Mouse (Mus musculus): ENCODE measurements around the gene Ppp4r2. TPM values are rescaled to one million over a fixed set of nuclear protein-coding genes. Genes with fewer than 3 reads are reported as not detected.

The Ppp4r2 gene
- polyA plus RNA-seq, 1 experiment from 2014 or later = 16.1 TPM

GRCm38 (mm10) chr6:100868863-100869262 lies 35.4 kb downstream of the Ppp4r2 start:
- WGBS = 34% methylated on average over 5 of the region's 5 CpGs
- H3K27ac ChIP-seq (ENCODE audit: poor library complexity, severe bottlenecking) = no peak overlapping the region
- H3K4me3 ChIP-seq = no peak overlapping the region
- ATAC-seq (ENCODE audit: insufficient number of reproducible peaks, low FRiP score) = no peak
- H3K4me1 ChIP-seq (replicated peaks) = no peaks in the 10 kb centered on the region
- no peaks in the 10 kb centered on the region for H3K27me3 ChIP-seq (replicated peaks)
- no peak overlapping the region for H3K4me2 ChIP-seq
- H3K9ac ChIP-seq = no peak overlapping the region
- peaks cover 19% of the 10 kb centered on the region for H3K36me3 ChIP-seq
- H3K9me3 ChIP-seq (replicated peaks) = no peaks in the 10 kb centered on the region

GRCm38 (mm10) chr6:100869909-100870308 lies 36.5 kb downstream of the Ppp4r2 start:
- ATAC-seq (ENCODE audit: insufficient number of reproducible peaks, low FRiP score) = no peak
- H3K27ac ChIP-seq (ENCODE audit: poor library complexity, severe bottlenecking) = no peak overlapping the region
- H3K4me2 ChIP-seq = no peak overlapping the region
- H3K4me3 ChIP-seq = no peak overlapping the region
- H3K9ac ChIP-seq = no peak overlapping the region
- H3K9me3 ChIP-seq (replicated peaks) = no peaks in the 10 kb centered on the region
- WGBS = 80% methylated on average over 9 of the region's 9 CpGs
- no peaks in the 10 kb centered on the region for H3K4me1 ChIP-seq (replicated peaks)
- H3K27me3 ChIP-seq (replicated peaks) = no peaks in the 10 kb centered on the region
- H3K36me3 ChIP-seq = peaks cover 14% of the 10 kb centered on the region

DNA sequence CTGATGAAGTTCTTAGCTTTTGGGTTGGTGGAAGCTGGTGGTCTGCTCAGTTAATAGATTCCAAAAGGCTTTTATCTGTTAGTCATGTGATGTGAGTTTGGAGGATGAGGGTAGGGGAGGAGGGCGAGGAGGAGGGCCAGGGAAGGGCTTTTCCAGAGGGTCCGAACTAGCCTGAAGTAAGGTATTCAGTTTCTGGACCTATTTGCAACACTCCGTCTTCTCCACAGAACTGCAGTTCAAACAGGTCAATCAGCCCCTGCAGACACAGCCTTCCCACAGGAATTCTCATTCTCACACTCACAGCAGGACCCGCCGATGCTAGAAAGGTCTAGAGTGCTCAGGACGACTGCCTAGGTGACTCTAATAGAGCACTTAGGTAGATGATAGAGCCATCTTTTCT lies 39.8 kb downstream of the Ppp4r2 start:
- no peak overlapping the region for H3K9ac ChIP-seq
- no peaks in the 10 kb centered on the region; the same call in 1 of the 2 replicates for H3K36me3 ChIP-seq
- 64% methylated on average over 6 of the region's 6 CpGs for WGBS
- no peak overlapping the region for H3K27ac ChIP-seq (ENCODE audit: poor library complexity, severe bottlenecking)
- H3K4me3 ChIP-seq = no peak overlapping the region
- no peaks in the 10 kb centered on the region for H3K4me1 ChIP-seq (replicated peaks)
- ATAC-seq (ENCODE audit: insufficient number of reproducible peaks, low FRiP score) = no peak
- H3K27me3 ChIP-seq (replicated peaks) = 0 out of 2 replicates have a peak, but pooled peaks cover 3% of the 10 kb centered on the region
- no peak overlapping the region for H3K4me2 ChIP-seq
- H3K9me3 ChIP-seq (replicated peaks) = peaks cover 6% of the 10 kb centered on the region

GRCm38 (mm10) chr6:100875862-100876623 lies 42.6 kb downstream of the Ppp4r2 start:
- Histone ChIP-seq H3K36me3 (no peaks in the 10 kb centered on the region), H3K9ac (no peak overlapping the region), H3K27me3 (replicated peaks) (peaks cover 17% of the 10 kb centered on the region), H3K27ac (ENCODE audit: poor library complexity, severe bottlenecking) (no peak overlapping the region), H3K9me3 (replicated peaks) (peaks cover 6% of the 10 kb centered on the region), H3K4me1 (replicated peaks) (no peaks in the 10 kb centered on the region), H3K4me3 (no peak overlapping the region), H3K4me2 (no peak overlapping the region)
- ATAC-seq (ENCODE audit: insufficient number of reproducible peaks, low FRiP score) = no peak
- 65% methylated on average over 20 of the region's 20 CpGs for WGBS

- no peak overlapping the region for H3K4me3 ChIP-seq
- no peak overlapping the region for H3K4me2 ChIP-seq
- no peaks in the 10 kb centered on the region for H3K4me1 ChIP-seq (replicated peaks)
- peaks cover 23% of the 10 kb centered on the region for H3K27me3 ChIP-seq (replicated peaks)
- 81% methylated on average over 12 of the region's 12 CpGs for WGBS
- H3K9me3 ChIP-seq (replicated peaks) = peaks cover 6% of the 10 kb centered on the region
- H3K36me3 ChIP-seq = no peaks in the 10 kb centered on the region
- H3K27ac ChIP-seq (ENCODE audit: poor library complexity, severe bottlenecking) = no peak overlapping the region
- no peak for ATAC-seq (ENCODE audit: insufficient number of reproducible peaks, low FRiP score)
- no peak overlapping the region for H3K9ac ChIP-seq
Measured at GRCm38 (mm10) chr6:100876624-100877017, 43.2 kb downstream of the Ppp4r2 start.

- 77% methylated on average over 13 of the region's 13 CpGs for WGBS
- no peak for ATAC-seq (ENCODE audit: insufficient number of reproducible peaks, low FRiP score)
- H3K4me3 ChIP-seq = no peak overlapping the region
Measured at GRCm38 (mm10) chr6:100878546-100878945, 45.1 kb downstream of the Ppp4r2 start.

GRCm38 (mm10) chr6:100879607-100880006 lies 46.2 kb downstream of the Ppp4r2 start:
- Histone ChIP-seq H3K27ac (ENCODE audit: poor library complexity, severe bottlenecking) (no peak overlapping the region), H3K9ac (no peak overlapping the region), H3K4me2 (no peak overlapping the region), H3K4me1 (replicated peaks) (no peaks in the 10 kb centered on the region), H3K9me3 (replicated peaks) (peaks cover 6% of the 10 kb centered on the region), H3K4me3 (no peak overlapping the region), H3K36me3 (no peaks in the 10 kb centered on the region), H3K27me3 (replicated peaks) (peaks cover 26% of the 10 kb centered on the region)
- 44% methylated on average over 10 of the region's 10 CpGs for WGBS
- no peak for ATAC-seq (ENCODE audit: insufficient number of reproducible peaks, low FRiP score)

More at GRCm38 (mm10) chr6:100878546-100878945, 45.1 kb downstream of the Ppp4r2 start:
- peaks cover 26% of the 10 kb centered on the region for H3K27me3 ChIP-seq (replicated peaks)
- no peaks in the 10 kb centered on the region for H3K36me3 ChIP-seq
- H3K9ac ChIP-seq = no peak overlapping the region
- H3K4me1 ChIP-seq (replicated peaks) = no peaks in the 10 kb centered on the region
- no peak overlapping the region for H3K27ac ChIP-seq (ENCODE audit: poor library complexity, severe bottlenecking)
- no peak overlapping the region for H3K4me2 ChIP-seq
- peaks cover 6% of the 10 kb centered on the region for H3K9me3 ChIP-seq (replicated peaks)

DNA sequence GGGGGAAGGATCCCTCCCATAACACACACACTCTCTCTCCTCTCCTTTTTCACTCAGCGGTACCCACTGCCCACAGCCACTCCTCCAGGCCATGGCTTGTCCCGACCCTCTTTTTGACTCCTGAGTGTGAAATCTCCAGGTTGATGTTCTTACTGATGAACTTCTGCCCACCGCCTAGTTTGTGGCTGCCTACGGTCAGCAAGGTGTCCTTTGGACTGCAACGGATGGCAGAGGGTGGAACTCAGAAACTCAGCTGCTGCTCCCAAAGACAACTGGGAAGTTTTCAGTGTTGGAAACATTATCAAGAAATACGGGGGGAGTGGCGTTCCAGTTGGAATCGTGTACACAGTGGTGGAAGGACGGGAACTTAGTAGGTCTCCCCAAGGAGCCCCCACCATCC lies 48.2 kb downstream of the Ppp4r2 start:
- no peak for ATAC-seq (ENCODE audit: insufficient number of reproducible peaks, low FRiP score)
- 78% methylated on average over 9 of the region's 9 CpGs for WGBS
- Histone ChIP-seq H3K36me3 (no peaks in the 10 kb centered on the region), H3K4me2 (no peak overlapping the region), H3K9ac (no peak overlapping the region), H3K9me3 (replicated peaks) (peaks cover 6% of the 10 kb centered on the region), H3K4me1 (replicated peaks) (no peaks in the 10 kb centered on the region), H3K27ac (ENCODE audit: poor library complexity, severe bottlenecking) (no peak overlapping the region), H3K4me3 (no peak overlapping the region), H3K27me3 (replicated peaks) (peaks cover 26% of the 10 kb centered on the region)

- H3K27ac ChIP-seq (ENCODE audit: poor library complexity, severe bottlenecking) = no peak overlapping the region
- peak overlapping the region; percentile 60 for H3K4me2 ChIP-seq
- WGBS = 21% methylated on average over 15 of the region's 15 CpGs
- H3K27me3 ChIP-seq (replicated peaks) = peaks cover 26% of the 10 kb centered on the region
- no peaks in the 10 kb centered on the region for H3K4me1 ChIP-seq (replicated peaks)
- peaks cover 6% of the 10 kb centered on the region for H3K9me3 ChIP-seq (replicated peaks)
- H3K9ac ChIP-seq = no peak overlapping the region
- H3K4me3 ChIP-seq = no peak overlapping the region
- no peaks in the 10 kb centered on the region for H3K36me3 ChIP-seq
- no peak for ATAC-seq (ENCODE audit: insufficient number of reproducible peaks, low FRiP score)
Measured at GRCm38 (mm10) chr6:100882381-100883213, 49.2 kb downstream of the Ppp4r2 start.

- Histone ChIP-seq H3K9me3 (replicated peaks) (no peaks in the 10 kb centered on the region), H3K4me1 (replicated peaks) (no peaks in the 10 kb centered on the region), H3K4me2 (no peak overlapping the region), H3K36me3 (no peaks in the 10 kb centered on the region), H3K9ac (no peak overlapping the region), H3K27ac (ENCODE audit: poor library complexity, severe bottlenecking) (no peak overlapping the region), H3K4me3 (no peak overlapping the region), H3K27me3 (replicated peaks) (peaks cover 22% of the 10 kb centered on the region)
- WGBS = 43% methylated on average over 13 of the region's 13 CpGs
- no peak for ATAC-seq (ENCODE audit: insufficient number of reproducible peaks, low FRiP score)
Measured at GRCm38 (mm10) chr6:100883233-100883632, 49.8 kb downstream of the Ppp4r2 start.

DNA sequence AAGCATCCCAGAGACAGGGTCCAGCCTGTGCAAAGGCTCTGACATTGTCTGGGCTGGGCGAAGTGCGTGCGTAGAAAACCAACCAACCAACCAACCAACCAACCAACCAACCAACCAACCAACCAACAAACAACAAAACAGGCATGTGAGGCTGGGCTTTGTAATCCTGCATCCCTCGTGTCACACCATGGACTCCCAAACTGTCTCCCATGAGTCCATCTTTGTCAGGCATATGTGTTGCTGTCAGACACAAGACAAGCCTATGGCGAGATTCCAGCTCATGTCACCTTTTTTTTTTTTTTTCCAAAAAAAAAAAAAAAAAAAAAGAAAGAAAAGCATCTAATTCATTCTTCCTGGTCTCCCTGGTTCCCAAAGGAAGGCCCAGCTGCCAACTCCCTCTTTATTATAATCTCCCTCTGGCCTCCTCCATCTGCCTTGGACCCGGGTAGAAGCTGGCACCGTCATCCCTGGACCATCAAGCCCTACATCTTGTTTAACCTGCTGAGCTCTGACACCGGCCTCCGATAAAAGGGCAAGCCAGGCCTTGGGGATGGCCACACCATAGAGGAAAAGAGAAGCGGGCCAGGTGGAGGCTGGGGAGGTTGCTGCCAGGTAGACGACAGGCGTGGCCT lies 51.3 kb downstream of the Ppp4r2 start:
- no peak overlapping the region for H3K27ac ChIP-seq (ENCODE audit: poor library complexity, severe bottlenecking)
- peaks cover 28% of the 10 kb centered on the region for H3K27me3 ChIP-seq (replicated peaks)
- ATAC-seq (ENCODE audit: insufficient number of reproducible peaks, low FRiP score) = no peak
- H3K4me1 ChIP-seq (replicated peaks) = no peaks in the 10 kb centered on the region
- H3K9ac ChIP-seq = no peak overlapping the region
- 87% methylated on average over 12 of the region's 12 CpGs for WGBS
- H3K4me2 ChIP-seq = no peak overlapping the region
- H3K9me3 ChIP-seq (replicated peaks) = no peaks in the 10 kb centered on the region
- H3K36me3 ChIP-seq = no peaks in the 10 kb centered on the region
- no peak overlapping the region for H3K4me3 ChIP-seq
